In genomic region chr9:20887191-20887590, GRCm38 (mm10) we compare ENCODE assay signal across 8 mouse cellular contexts. TPM values are rescaled to one million over a fixed set of nuclear protein-coding genes. Genes with fewer than 3 reads are reported as not detected.
A peak's percentile ranks its signal among the peaks of the same experiment; 100 is the strongest.
DNase-seq lines count a peak whose midpoint lies in the region; ATAC-seq and TF ChIP-seq lines count a peak whose summit lies in the region.

No protein-coding gene starts in this region.

- H3K36me3 ChIP-seq in heart, embryonic 15.5 days, result peaks cover 29% of the 10 kb centered on the region
- peaks cover 30 to 31% of the 10 kb centered on the region in 2 experiments for H3K36me3 ChIP-seq in CH12.LX (replicated peaks in 1 of 2; ENCODE audit: control insufficient read depth in 1 of 2, insufficient read depth in 1 of 2, low read length in 1 of 2)
- peaks cover 30% of the 10 kb centered on the region for H3K36me3 ChIP-seq in forebrain, embryonic 12.5 days (replicated peaks)
- H3K36me3 ChIP-seq in liver, embryonic 14.5 days (replicated peaks; ENCODE audit: control insufficient read depth, insufficient read depth, low read depth), result peaks cover 30% of the 10 kb centered on the region

- 86% methylated on average over 6 of the region's 6 CpGs for WGBS in heart, embryonic 15.5 days
- WGBS in forebrain, embryonic 12.5 days, result 89% methylated on average over 6 of the region's 6 CpGs
- WGBS in liver, embryonic 14.5 days (ENCODE audit: insufficient replicate concordance), result 84% methylated on average over 6 of the region's 6 CpGs
- WGBS in cerebellum, adult 2 months, result 86% methylated on average over 6 of the region's 6 CpGs

- DNase-seq in heart, postnatal 36 days, result no peak
- no peak for DNase-seq in CH12.LX (ENCODE audit: extremely low read depth)
- no peak for DNase-seq in liver, embryonic 14.5 days (ENCODE audit: low read depth in 3 of 3, low spot score in 3 of 3)
- DNase-seq in ovary, postnatal 14 days (ENCODE audit: low spot score), result no peak
- DNase-seq in cerebellum, adult 2 months, result no peak

- H3K9me3 ChIP-seq in heart, embryonic 15.5 days (replicated peaks), result no peaks in the 10 kb centered on the region; the same call in 1 of the 2 replicates
- H3K9me3 ChIP-seq in CH12.LX (replicated peaks; ENCODE audit: low read length), result peaks cover 5% of the 10 kb centered on the region
- peaks cover 2% of the 10 kb centered on the region; the same call in 1 of the 2 replicates for H3K9me3 ChIP-seq in forebrain, embryonic 12.5 days
- no peaks in the 10 kb centered on the region; the same call in 1 of the 2 replicates for H3K9me3 ChIP-seq in liver, embryonic 14.5 days (ENCODE audit: control insufficient read depth, low read length)

- TF ChIP-seq POLR2A in CH12.LX (IDR thresholded peaks at IDR 0.05; ENCODE audit: low read depth, low read length), result no peak
- no peak for TF ChIP-seq POLR2A in cerebellum, adult 2 months (IDR thresholded peaks at IDR 0.05; ENCODE audit: borderline replicate concordance, insufficient read depth, low read length)

- no peak overlapping the region for H3K4me3 ChIP-seq in heart, embryonic 15.5 days
- no peak overlapping the region for H3K4me3 ChIP-seq in CH12.LX (replicated peaks in 1 of 3; ENCODE audit: low read depth in 2 of 3, low read length in 2 of 3, poor library complexity in 1 of 3)
- H3K4me3 ChIP-seq in forebrain, embryonic 12.5 days (replicated peaks), result no peak overlapping the region
- H3K4me3 ChIP-seq in liver, embryonic 14.5 days (ENCODE audit: insufficient read depth in 1 of 2, low read depth in 2 of 2, low read length in 2 of 2), result no peak overlapping the region
- H3K4me3 ChIP-seq in cerebellum, adult 2 months (replicated peaks; ENCODE audit: insufficient read depth, low read depth, low read length), result no peak overlapping the region

- no peak for TF ChIP-seq RAD21 in CH12.LX (IDR thresholded peaks at IDR 0.05; ENCODE audit: low read depth, low read length)

- peaks cover 24% of the 10 kb centered on the region for H3K79me2 ChIP-seq in CH12.LX (replicated peaks; ENCODE audit: control insufficient read depth, extremely low read depth, insufficient read depth, poor library complexity, severe bottlenecking)

- ATAC-seq in heart, embryonic 15.5 days (replicated peaks; ENCODE audit: insufficient number of reproducible peaks, insufficient read depth, low FRiP score, low read depth), result no peak
- ATAC-seq in forebrain, embryonic 12.5 days (ENCODE audit: low FRiP score), result 0 out of 2 replicates have a peak, but pooled peaks have one; percentile 8
- ATAC-seq in liver, embryonic 14.5 days (ENCODE audit: insufficient read depth), result no peak
- no peak for ATAC-seq in megakaryocyte-erythroid progenitor cell, adult 5-6 weeks (replicated peaks; ENCODE audit: low FRiP score, low TSS enrichment, poor library complexity, severe bottlenecking)

- TF ChIP-seq EP300 in CH12.LX (IDR thresholded peaks at IDR 0.05; ENCODE audit: low read length), result no peak
- no peak for TF ChIP-seq EP300 in liver, embryonic 14.5 days (IDR thresholded peaks at IDR 0.05; ENCODE audit: low read depth)

- peak overlapping the region; percentile 89 for H3K4me2 ChIP-seq in heart, embryonic 15.5 days
- H3K4me2 ChIP-seq in CH12.LX (ENCODE audit: insufficient read depth, low read depth, poor library complexity, severe bottlenecking), result peak overlapping the region; percentile 18; the same call in 1 of the 2 replicates
- peak overlapping the region; percentile 91 for H3K4me2 ChIP-seq in forebrain, embryonic 12.5 days
- H3K4me2 ChIP-seq in liver, embryonic 14.5 days (ENCODE audit: low read depth), result peak overlapping the region; percentile 82

- in situ Hi-C loops in CH12.LX (cut with MboI; ENCODE audit: low pct_ligation_motif_present, low pct_unique_long_range_greater_than_20kb, low sequenced_read_pairs), result loop anchor here (10.0 kb wide), 1 partner anchor 258 kb away; the partner anchor contains the start of gene Cdc37

- peaks cover 10% of the 10 kb centered on the region for H3K4me1 ChIP-seq in heart, embryonic 15.5 days (replicated peaks)
- H3K4me1 ChIP-seq in CH12.LX (ENCODE audit: control insufficient read depth in 1 of 2, insufficient read depth in 2 of 2), result peaks cover 5 to 38% of the 10 kb centered on the region in 2 experiments
- H3K4me1 ChIP-seq in forebrain, embryonic 12.5 days, result peaks cover 10% of the 10 kb centered on the region
- peaks cover 9 to 15% of the 10 kb centered on the region in 2 experiments for H3K4me1 ChIP-seq in liver, embryonic 14.5 days (replicated peaks; ENCODE audit: control insufficient read depth in 2 of 2, insufficient read depth in 2 of 2, low read length in 1 of 2)
- no peaks in the 10 kb centered on the region for H3K4me1 ChIP-seq in cerebellum, adult 2 months (ENCODE audit: control insufficient read depth, insufficient read depth, low read length)

- intact Hi-C loops in heart, postnatal 36 days (cut with DNase I), result no loop called here

- no peak overlapping the region for H3K9ac ChIP-seq in heart, embryonic 15.5 days
- H3K9ac ChIP-seq in CH12.LX (ENCODE audit: insufficient read depth, low read depth), result peak overlapping the region; percentile 71
- no peak overlapping the region for H3K9ac ChIP-seq in forebrain, embryonic 12.5 days
- H3K9ac ChIP-seq in liver, embryonic 14.5 days (replicated peaks), result no peak overlapping the region

- no peaks in the 10 kb centered on the region for H3K27me3 ChIP-seq in heart, embryonic 15.5 days
- no peaks in the 10 kb centered on the region for H3K27me3 ChIP-seq in CH12.LX (replicated peaks)
- H3K27me3 ChIP-seq in forebrain, embryonic 12.5 days, result no peaks in the 10 kb centered on the region
- no peaks in the 10 kb centered on the region for H3K27me3 ChIP-seq in liver, embryonic 14.5 days (ENCODE audit: control insufficient read depth, insufficient read depth, low read length)
- H3K27me3 ChIP-seq in cerebellum, adult 2 months (ENCODE audit: control insufficient read depth, insufficient read depth, low read length), result no peaks in the 10 kb centered on the region

- dilution Hi-C loops in CH12.LX (cut with MboI; ENCODE audit: extremely low pct_ligation_motif_present, extremely low pct_unique_long_range_greater_than_20kb, low sequenced_read_pairs), result no loop called here

- peak in 1 of 2 experiments; percentile 23; a peak in 2 of 4 replicates for TF ChIP-seq CTCF in CH12.LX (conservative IDR thresholded peaks at IDR 0.05 in 1 of 2, IDR thresholded peaks at IDR 0.05 in 1 of 2; ENCODE audit: low read depth in 2 of 2, low read length in 2 of 2)
- TF ChIP-seq CTCF in liver, embryonic 14.5 days (IDR thresholded peaks at IDR 0.05; ENCODE audit: low read depth), result no peak
- no peak for TF ChIP-seq CTCF in cerebellum, adult 2 months (IDR thresholded peaks at IDR 0.05; ENCODE audit: borderline replicate concordance, insufficient read depth, low read depth, low read length)

- H3K27ac ChIP-seq in heart, embryonic 15.5 days, result no peak overlapping the region
- no peak overlapping the region for H3K27ac ChIP-seq in CH12.LX (ENCODE audit: insufficient read depth, low read depth)
- H3K27ac ChIP-seq in forebrain, embryonic 12.5 days, result no peak overlapping the region
- no peak overlapping the region for H3K27ac ChIP-seq in liver, embryonic 14.5 days
- no peak overlapping the region for H3K27ac ChIP-seq in cerebellum, adult 2 months (ENCODE audit: insufficient read depth, low read length)

RNA-seq across cellular contexts. Expression of gene Ppan, which starts 0.8 kb away (rescaled TPM):
- polyA plus RNA-seq in heart, embryonic 15.5 days (2015; fragmentation: Nextera tagmentation; extraction: Ambion mirVana), result 31.1 and 40.4 TPM in 2 replicates
- total RNA-seq in heart, postnatal 36 days (2021), result 1 to 10 TPM; 5.8 to 8.7 TPM
- total RNA-seq in CH12.LX (2012; rRNA removed) (346 and 359 TPM in 2 replicates), CH12.LX (2014; rRNA removed) (242 and 272 TPM in 2 replicates)
- 359 and 389 TPM in 2 replicates for polyA plus RNA-seq in CH12.LX (2012; ENCODE audit: insufficient read length, low read depth)
- 63.2 and 66.9 TPM in 2 replicates for polyA plus RNA-seq in forebrain, embryonic 12.5 days (2016; fragmentation: Nextera tagmentation; extraction: Ambion mirVana)
- 70.6 and 84.8 TPM in 2 replicates for polyA plus RNA-seq in liver, embryonic 14.5 days (2012; rRNA removed)
- 50.2 and 56.1 TPM in 2 replicates for polyA plus RNA-seq in liver, embryonic 14.5 days (2014; fragmentation: Nextera tagmentation; extraction: Ambion mirVana)
- 45.3 and 50.2 TPM in 2 replicates for polyA plus RNA-seq in cerebellum, adult 2 months (2012; rRNA removed)
- 127 and 174 TPM in 2 replicates for total RNA-seq in megakaryocyte-erythroid progenitor cell, adult 5-6 weeks (2014; fragmentation: Nextera tagmentation)
- 154 and 175 TPM in 2 replicates for total RNA-seq in megakaryocyte-erythroid progenitor cell, adult 5-6 weeks (2017)

RNA-seq across cellular contexts. Expression of gene Angptl6, which starts 7.7 kb away (rescaled TPM):
- polyA plus RNA-seq in heart, embryonic 15.5 days (2015; fragmentation: Nextera tagmentation; extraction: Ambion mirVana), result 2.0 and 3.3 TPM in 2 replicates
- 1 to 10 TPM; 3.9 to 4.0 TPM for total RNA-seq in heart, postnatal 36 days (2021)
- total RNA-seq in CH12.LX (2012; rRNA removed), result 3.4 and 11.8 TPM in 2 replicates
- 1.4 and 2.0 TPM in 2 replicates for total RNA-seq in CH12.LX (2014; rRNA removed)
- 0.57 and 1.1 TPM in 2 replicates for polyA plus RNA-seq in CH12.LX (2012; ENCODE audit: insufficient read length, low read depth)
- 6.0 and 6.2 TPM in 2 replicates for polyA plus RNA-seq in forebrain, embryonic 12.5 days (2016; fragmentation: Nextera tagmentation; extraction: Ambion mirVana)
- 8.1 and 9.3 TPM in 2 replicates for polyA plus RNA-seq in liver, embryonic 14.5 days (2012; rRNA removed)
- polyA plus RNA-seq in liver, embryonic 14.5 days (2014; fragmentation: Nextera tagmentation; extraction: Ambion mirVana), result 6.8 and 7.6 TPM in 2 replicates
- 11.1 and 12.4 TPM in 2 replicates for polyA plus RNA-seq in cerebellum, adult 2 months (2012; rRNA removed)
- 1.1 and 2.7 TPM in 2 replicates for total RNA-seq in megakaryocyte-erythroid progenitor cell, adult 5-6 weeks (2014; fragmentation: Nextera tagmentation)
- total RNA-seq in megakaryocyte-erythroid progenitor cell, adult 5-6 weeks (2017), result 0.42 TPM in 1 of 2 replicates, not detected in the other

RNA-seq across cellular contexts. Expression of gene Eif3g, which starts 11.2 kb away (rescaled TPM):
- 183 and 207 TPM in 2 replicates for polyA plus RNA-seq in heart, embryonic 15.5 days (2015; fragmentation: Nextera tagmentation; extraction: Ambion mirVana)
- total RNA-seq in heart, postnatal 36 days (2021), result 100 to 1,000 TPM; 104 to 117 TPM
- total RNA-seq in CH12.LX (2012; rRNA removed), result 293 and 340 TPM in 2 replicates
- 205 and 211 TPM in 2 replicates for total RNA-seq in CH12.LX (2014; rRNA removed)
- polyA plus RNA-seq in CH12.LX (2012; ENCODE audit: insufficient read length, low read depth), result 387 and 392 TPM in 2 replicates
- polyA plus RNA-seq in forebrain, embryonic 12.5 days (2016; fragmentation: Nextera tagmentation; extraction: Ambion mirVana), result 313 and 319 TPM in 2 replicates
- 74.2 and 104 TPM in 2 replicates for polyA plus RNA-seq in liver, embryonic 14.5 days (2012; rRNA removed)
- polyA plus RNA-seq in liver, embryonic 14.5 days (2014; fragmentation: Nextera tagmentation; extraction: Ambion mirVana), result 170 and 181 TPM in 2 replicates
- polyA plus RNA-seq in cerebellum, adult 2 months (2012; rRNA removed), result 129 and 130 TPM in 2 replicates
- total RNA-seq in megakaryocyte-erythroid progenitor cell, adult 5-6 weeks (2014; fragmentation: Nextera tagmentation), result 308 and 325 TPM in 2 replicates
- 259 and 301 TPM in 2 replicates for total RNA-seq in megakaryocyte-erythroid progenitor cell, adult 5-6 weeks (2017)

RNA-seq across cellular contexts. Expression of gene A230050P20Rik, which starts 18.7 kb away (rescaled TPM):
- 7.1 and 13.4 TPM in 2 replicates for polyA plus RNA-seq in heart, embryonic 15.5 days (2015; fragmentation: Nextera tagmentation; extraction: Ambion mirVana)
- total RNA-seq in heart, postnatal 36 days (2021), result 1 to 10 TPM; 4.2 to 4.6 TPM
- total RNA-seq in CH12.LX (2012; rRNA removed), result 18.8 and 25.2 TPM in 2 replicates
- 3.3 and 3.7 TPM in 2 replicates for total RNA-seq in CH12.LX (2014; rRNA removed)
- polyA plus RNA-seq in CH12.LX (2012; ENCODE audit: insufficient read length, low read depth), result 11.0 and 11.2 TPM in 2 replicates
- 1.4 and 1.5 TPM in 2 replicates for polyA plus RNA-seq in forebrain, embryonic 12.5 days (2016; fragmentation: Nextera tagmentation; extraction: Ambion mirVana)
- polyA plus RNA-seq in liver, embryonic 14.5 days (2012; rRNA removed), result 11.5 and 13.0 TPM in 2 replicates
- polyA plus RNA-seq in liver, embryonic 14.5 days (2014; fragmentation: Nextera tagmentation; extraction: Ambion mirVana), result 1.1 and 1.7 TPM in 2 replicates
- polyA plus RNA-seq in cerebellum, adult 2 months (2012; rRNA removed), result 169 and 171 TPM in 2 replicates
- total RNA-seq in megakaryocyte-erythroid progenitor cell, adult 5-6 weeks (2014; fragmentation: Nextera tagmentation), result 37.9 and 44.3 TPM in 2 replicates
- total RNA-seq in megakaryocyte-erythroid progenitor cell, adult 5-6 weeks (2017), result 11.9 and 24.0 TPM in 2 replicates

Comparison
In these comparisons a context has a peak if more than half of its experiments do, and no peak if none do; other contexts are left out.
1. H3K4me2 ChIP-seq: peak in every context shown above with its lines; median percentile 91 in forebrain, embryonic 12.5 days; 89 in heart, embryonic 15.5 days; 82 in liver, embryonic 14.5 days; 18 in CH12.LX.